Mouse (Mus musculus) hindlimb bud, embryonic 11.5 days (tissue): Measurements from ENCODE around the gene Prpf6.

Experiments used
- DNase-seq: peaks from one replicate; pipeline ENCODE4 v3.0.0-alpha.2; 2012; ENCODE audit warnings: low read depth, low spot score; ENCODE audit errors: extremely low spot score

Gene Prpf6

DNA sequence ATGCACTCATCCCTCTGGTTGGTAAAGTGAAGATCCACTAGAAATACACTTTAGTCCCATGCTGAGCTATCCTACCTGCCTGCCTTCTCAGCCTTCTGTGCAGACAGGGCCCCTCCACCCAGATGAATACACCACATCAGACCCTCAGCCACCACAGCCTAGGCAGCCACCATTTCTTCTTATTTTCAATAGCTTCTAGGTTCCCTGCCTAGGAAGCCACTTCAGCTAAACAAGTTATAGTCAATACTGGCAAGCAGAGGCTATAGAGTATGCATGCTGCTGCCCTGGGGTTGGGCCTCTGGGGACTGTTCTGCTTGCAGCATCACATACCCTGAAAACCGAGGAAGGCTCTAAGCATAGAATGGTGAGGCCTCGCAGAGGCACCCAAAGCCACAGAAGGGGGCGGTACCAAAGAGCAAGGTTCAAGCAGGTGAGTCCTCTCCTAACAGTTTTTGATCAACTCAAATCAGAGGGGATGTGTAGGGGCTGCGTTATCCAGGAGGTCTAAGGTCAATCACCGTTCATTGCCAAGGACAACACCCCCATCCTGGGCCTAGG lies at the start of gene Prpf6:
Prpf6 (plus strand) TSS at position 341 of the 558 bp plus-strand sequence.
- no peak for DNase-seq

DNA sequence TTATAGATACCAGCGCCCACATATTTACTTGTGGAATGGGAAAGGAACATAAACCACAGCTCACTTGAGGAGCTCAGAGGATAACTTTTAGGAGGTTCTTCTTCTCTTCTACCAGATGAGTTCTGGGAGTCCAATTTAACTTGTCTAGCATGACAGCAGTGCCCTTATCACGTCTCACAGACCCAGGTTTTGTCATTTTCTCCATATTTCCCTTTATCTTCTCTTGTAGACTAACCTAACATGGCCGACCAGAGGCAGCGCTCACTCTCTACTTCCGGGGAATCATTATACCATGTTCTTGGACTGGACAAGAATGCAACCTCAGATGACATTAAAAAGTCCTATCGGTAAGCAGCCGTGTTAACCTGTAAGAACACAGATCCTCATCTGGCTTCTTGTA lies 45.5 kb upstream of the Prpf6 start:
- DNase-seq: no peak

DNA sequence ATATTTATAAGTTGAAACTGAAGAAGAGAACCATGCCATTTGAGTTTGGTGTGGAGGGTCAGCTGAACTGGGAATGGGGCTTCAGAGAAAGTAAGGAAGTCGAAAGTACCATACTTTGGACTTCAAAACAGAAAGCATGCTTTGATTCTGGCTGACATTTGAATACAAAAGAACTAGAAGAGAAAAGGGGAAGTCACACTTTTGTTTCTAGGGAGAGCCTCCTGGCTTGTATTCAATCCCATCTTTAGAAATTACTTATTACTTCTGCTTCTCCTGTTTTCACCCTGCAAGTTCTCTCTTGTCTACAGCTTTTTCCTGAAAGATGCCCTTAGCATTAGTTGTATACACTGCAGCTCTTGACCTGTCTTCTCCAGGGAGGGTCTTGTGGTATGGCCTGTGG lies 43.4 kb upstream of the Prpf6 start:
- DNase-seq: no peak

DNA sequence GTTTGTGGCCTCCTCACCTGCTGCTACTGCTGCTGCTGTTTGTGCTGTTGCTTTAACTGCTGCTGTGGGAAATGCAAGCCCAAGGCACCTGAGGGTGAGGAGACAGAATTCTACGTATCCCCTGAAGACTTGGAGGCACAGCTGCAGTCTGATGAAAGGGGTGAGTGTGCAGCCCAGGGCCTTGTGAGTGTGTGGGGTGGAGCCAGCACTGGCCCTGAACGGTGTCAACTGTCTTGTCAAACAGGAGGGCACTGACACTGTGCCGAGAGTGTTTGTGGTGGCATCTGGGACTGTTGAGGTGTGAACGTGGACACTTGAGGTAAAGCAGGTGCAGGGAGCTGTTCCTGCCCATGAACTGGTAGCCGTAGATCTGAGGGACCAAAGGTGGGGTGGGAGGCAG lies 43.0 kb upstream of the Prpf6 start:
- no peak for DNase-seq

DNA sequence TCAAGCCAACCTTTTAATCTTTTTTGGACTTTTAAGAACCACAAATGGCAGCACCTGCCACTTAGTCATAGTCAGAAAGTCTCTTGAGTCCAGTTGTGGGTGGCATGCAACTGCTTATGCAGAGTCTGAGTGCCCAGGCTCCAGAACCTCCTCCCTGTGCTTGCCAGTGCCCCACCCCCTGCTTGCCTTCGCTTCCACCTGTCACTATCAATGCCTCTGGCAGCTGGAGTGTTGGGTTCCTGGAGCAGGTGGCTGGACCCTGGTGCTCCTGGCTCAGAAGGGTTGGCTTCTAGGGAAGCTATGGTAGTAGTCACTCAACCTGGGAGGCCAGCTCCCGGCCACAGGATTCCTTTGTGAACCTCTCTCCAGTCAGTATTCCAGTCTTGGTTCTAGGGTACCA lies 41.4 kb upstream of the Prpf6 start:
- no peak for DNase-seq

DNA sequence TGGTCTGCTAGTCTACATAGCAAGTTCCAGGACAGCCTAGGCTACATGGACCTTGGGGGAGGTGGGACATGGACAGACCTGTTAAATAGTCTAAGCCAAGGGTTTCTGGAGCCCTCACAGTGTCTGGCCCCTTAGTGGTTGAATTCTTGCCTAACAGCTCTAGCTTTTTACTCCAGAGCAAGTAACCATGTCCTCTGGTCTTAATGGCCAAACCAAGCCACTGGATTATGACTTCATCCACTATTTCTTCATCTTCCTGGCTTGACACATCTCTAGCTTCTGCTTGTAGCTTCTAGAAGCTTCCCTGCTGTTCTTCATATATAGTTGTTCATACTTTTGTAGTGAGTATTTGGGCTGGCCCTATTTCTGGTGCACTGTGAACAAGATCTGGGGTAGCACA lies 37.9 kb upstream of the Prpf6 start:
- no peak for DNase-seq

DNA sequence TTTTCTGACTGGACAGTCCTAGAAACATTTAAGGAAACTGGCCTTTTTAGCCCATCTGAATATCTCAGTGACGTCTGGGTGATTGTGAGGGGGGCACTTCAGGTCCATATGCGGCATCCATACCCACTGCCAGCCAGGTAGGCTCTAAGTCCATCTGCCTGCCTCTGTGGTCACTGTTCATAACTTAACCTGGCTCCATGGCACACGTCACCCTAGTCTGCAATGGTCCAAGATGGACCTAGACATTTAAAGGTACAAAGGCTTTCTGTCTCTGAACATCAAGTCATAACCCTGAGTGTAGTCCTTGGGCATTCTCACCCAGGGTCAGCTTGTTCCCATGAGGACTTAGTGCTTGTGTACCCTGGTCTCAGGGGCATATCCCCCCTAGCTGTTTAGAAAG lies 24.3 kb upstream of the Prpf6 start:
- DNase-seq: no peak

DNA sequence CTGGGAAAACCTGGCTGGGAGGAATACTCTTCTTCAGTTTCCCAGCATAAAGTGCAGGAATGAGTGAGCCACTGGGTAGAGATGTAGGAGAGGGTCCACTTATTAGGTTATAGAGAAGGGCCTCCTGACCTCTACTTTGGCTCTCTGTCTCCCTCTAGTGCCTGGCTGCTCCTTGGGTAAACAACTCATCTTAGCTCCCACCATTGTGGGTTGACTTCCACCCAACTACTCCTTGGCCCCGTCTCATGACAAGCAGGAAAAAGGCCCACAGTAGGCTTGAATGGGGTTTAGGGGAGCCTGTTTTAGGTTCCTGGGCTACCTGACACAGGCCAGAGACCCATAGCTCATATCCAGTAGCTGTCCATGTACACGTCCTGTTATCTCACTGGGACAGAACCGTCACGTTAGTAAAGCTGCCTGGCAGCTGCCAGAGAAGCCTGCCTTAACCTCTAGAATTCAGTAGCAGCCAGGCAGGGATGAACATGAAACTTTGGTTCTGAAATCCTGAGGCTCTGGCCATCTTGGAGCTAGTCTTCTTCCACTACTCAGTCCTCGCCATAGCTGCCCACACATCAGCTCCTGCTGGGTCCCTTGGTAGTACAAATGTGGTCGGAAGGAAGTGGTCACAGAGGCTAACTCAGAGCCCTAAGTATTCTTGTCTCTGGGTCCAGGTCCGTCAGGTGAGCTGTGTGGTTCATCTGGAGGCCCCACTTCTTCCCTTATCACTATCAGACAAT lies 23.2 kb upstream of the Prpf6 start:
- no peak for DNase-seq

DNA sequence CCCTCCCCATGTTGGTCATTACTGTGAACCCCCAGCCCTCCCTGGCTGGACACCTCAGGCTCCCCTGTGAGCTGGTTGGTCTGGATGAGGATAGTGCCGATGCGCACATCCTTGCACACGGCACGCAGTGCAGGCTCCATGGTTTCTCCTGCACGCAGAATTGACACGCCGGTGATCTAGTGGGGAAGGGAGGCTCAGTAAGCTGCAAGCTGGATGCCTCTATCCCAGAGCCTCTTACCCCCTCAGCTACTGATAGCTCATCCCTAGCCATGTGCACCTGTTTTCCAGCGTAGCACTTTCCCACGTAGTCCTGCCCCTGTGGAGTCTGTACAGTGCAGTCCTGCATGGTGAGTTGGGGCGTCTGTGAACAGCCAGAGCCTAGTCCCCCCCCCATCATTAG lies 21.8 kb upstream of the Prpf6 start:
- DNase-seq: no peak

DNA sequence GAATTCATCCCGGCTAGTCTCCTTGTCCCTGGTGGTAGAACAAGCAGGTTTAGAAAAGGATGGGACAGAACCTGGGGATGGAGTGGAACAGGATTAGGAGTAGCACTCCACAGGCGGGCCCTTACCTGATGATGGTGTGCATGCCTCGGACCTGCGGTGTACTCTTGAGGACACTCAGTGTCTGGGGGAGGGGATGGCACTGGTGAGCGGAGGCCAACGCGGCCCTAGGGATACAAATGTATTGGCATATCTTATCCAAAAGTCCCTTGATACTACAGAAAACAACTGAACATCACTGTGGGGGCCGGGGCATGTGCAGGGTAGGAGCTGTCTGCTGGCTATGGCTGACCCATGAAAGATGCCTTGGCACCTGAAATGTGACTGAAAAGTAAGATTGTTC lies 21.3 kb upstream of the Prpf6 start:
- no peak for DNase-seq

DNA sequence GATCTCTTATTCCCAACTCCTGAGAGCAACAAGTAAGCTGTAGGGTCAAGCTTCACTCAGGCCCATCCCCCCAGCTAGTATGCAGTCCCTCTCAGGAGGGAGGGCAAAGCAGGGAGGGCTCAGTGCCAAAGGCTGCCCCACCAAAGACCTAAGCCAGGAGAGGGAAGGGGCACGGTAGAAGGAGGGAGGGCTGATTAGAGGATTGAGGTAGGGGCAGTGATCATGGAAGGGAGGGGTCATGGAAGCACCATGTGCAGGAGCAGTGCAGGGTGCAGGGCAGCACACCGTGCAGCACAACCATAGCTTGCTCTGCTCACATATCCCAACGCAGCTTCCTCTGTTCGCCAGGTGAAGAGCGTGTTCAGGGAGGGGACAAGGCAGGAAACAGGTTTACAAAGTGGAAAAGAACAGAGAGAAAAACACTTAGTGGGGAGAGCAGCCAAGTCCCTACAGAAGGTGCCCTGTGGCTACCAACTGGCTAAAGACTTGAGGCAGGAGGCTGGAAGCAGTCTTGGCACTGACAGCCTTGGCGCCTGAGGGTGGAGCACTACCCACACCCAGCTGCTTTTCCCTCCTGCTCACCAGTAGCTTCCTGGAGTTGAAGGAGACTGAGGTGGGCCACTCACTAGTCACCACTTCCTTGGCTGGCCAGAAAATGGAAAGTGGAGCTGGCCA lies 20.6 kb upstream of the Prpf6 start:
- no peak for DNase-seq

DNA sequence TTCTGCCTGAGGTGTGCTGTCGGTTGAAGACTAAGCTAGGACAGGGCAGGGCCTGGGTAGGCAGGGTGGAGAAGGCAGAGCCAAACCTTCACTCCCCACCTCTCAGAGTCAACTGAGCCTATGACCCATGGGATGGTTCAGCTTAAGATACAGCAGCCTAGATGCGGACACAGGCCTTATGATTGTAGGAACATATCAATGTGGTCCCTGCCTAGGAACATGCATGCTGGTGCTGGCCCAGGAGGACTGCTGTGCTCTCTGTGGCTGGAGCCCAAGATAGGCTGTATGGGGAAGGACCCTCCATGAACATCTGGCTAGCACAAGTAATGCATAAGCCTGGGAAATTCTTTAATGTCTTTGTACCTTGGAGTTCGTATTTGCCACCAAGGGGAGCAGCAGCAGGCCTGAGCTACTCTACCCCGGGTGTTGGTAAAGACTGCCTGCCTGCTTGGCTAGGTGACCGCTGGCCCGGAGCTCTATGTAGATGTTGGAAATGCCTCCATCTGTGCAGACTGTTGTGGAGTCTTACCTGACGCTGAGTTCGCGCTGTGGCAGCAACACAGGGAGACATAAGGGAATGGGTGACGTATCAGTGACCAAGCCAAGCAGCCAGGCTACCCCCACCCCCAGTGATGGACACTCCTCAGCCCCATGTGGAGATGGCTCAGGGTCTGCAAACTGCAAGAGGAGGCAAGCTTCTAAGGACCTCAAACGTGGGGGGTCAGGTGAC lies 19.6 kb upstream of the Prpf6 start:
- DNase-seq: no peak

DNA sequence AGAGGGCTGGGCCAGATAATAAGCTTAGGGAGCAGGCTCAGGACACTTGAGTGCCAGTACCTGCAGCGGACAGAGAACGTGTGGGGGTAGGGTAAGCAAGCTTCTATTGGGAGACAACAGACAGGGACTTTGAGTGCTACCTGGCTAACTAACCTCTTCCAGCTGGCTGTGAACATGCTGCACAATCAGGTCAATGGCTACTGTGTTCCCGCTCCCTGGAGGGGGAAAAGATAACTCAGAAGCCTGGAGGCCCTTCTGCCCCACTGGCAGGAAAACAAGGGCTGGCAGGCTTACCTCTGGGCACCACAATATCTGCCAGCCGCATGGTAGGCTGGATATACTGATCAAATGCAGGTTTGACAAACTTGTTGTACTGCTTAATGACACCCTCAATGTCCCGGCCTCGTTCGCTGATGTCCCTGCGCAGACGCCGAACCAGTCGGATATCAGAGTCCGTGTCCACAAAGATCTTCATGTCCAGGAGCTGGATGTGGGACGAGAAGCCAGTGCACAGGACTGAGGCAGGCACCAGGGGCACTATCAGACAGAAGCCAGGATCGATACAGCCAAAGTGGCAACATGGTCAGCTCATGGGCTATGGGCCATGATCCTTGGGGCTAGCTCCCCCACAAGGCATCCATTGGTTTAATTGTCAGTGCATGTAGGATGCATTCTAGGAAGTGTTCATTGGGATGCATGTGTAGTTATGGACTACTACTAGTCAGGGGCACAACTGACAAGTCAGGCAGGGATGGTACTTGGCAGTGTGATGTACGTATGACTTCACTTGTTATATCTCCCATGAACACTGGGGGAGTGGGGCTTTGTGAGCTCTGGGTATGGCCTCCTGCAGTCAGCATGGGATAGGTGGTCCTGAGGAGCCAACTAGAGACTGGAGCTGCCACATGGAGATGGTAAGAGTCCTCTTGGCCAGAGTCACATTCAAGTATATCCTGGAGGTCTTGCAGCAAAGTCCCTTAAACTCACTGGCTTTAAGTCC lies 18.4 kb upstream of the Prpf6 start:
- no peak for DNase-seq

DNA sequence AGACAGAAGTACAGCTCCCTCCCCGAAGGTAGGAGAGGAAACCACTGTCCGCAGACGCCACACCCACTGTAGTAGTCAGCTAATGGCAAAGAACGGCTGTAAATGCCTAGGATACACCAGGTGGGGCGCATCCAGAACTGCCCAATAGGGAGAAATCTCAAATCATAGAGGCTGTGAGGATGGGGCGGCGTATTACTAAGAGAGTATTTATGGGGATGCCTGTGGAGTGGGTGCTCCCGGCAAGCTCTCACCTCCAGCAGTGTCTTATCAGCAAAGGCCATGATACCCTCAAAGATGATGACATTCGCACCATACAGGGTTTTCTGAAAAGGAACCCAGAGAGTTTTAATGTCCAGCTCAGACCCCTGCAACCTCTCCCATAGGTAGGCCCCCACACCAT lies 17.7 kb upstream of the Prpf6 start:
- no peak for DNase-seq

DNA sequence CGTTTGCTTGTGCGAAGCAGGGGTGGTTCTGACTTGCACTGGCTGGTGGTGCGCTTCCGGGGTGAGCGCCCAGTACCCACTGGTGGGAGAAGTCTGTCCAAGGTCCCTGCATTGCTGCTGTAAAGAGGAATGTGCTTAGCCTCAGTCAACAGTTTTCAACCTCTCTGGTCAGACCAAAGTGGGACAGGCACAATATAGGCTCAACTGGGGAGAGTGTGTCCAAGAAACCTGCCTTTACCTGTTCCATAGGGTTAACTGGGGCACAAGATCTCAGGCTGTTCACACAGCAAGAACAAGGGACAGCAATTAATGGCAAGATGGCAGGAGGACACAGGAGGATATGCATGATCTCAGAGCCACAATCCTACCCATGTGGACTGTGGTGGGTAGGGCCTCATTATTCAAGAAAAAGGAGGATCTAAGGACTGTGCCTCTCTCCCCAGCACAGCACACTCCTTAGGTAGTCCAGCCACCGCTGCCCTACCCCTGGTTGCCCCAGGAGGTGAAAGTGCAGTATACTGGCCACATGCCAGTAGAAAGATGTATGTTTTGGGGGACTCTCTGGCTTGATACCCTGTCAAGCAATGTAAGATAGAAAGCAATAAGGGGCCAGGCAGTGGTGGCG lies 16.6 kb upstream of the Prpf6 start:
- no peak for DNase-seq

DNA sequence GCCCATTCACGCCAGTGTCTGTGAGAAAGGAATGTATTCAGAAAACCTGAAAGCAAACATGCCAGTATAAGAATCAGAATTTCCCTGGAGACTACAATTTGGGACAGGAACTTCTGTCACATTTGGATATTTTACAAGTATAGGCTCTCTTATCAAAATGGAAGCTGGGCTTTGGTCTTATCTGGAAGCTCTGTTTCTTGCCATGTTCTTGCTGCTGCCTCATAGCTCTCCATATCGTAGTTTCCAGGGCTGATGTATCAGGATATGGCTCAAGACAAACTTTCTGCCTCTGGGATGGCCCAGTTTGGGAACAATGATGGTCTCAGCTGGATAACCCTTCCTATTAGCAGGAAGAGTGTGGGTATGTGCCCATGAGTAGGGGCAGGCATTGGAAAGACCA lies 15.1 kb upstream of the Prpf6 start:
- DNase-seq: no peak

DNA sequence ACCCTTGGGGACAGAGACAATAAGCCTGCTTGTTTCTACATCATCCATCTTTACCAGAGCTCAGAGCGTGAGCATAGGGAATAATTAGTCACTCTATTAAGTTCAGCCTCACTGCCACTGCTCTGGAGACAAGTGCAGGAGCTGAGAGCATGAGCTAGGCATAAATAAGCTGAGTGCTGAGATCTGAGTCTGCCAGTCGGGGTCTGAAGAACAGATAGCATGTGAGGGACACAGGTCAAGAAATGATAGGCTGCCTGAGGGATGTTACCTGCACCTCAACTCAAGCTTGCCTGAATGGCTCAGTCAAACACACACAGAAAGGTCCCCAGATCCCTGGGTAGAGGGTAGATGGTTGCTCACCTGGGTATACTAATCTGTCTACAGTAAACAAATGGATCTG lies 14.5 kb upstream of the Prpf6 start:
- no peak for DNase-seq

DNA sequence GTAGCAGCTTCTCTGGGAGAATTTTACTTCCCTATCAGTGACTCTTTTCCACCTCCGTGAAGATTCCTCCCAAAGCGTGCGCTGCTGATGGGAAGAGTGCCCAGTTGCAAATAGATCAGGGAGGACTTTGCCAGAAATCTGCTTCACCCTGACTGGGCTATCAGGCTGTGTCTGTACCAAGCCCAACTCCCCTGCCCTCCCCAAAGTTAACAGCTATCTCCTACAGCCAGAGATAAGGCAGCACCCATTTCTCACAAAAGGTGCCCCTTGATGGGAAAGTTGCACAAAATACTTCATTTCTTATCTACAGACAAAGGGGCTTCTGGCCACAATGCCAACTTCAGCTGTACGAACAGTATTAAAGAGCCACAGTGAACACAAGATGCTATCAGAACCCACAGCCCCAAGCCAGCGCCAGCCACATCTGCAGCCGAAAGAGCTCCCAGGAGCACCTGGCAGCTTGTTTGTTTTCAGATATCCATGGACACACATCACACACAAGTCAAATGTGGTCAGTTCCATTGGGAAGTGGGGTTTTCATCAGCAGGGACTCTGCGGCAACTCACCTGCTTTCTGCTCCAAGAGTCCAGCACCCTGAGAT lies 13.6 kb upstream of the Prpf6 start:
- no peak for DNase-seq

DNA sequence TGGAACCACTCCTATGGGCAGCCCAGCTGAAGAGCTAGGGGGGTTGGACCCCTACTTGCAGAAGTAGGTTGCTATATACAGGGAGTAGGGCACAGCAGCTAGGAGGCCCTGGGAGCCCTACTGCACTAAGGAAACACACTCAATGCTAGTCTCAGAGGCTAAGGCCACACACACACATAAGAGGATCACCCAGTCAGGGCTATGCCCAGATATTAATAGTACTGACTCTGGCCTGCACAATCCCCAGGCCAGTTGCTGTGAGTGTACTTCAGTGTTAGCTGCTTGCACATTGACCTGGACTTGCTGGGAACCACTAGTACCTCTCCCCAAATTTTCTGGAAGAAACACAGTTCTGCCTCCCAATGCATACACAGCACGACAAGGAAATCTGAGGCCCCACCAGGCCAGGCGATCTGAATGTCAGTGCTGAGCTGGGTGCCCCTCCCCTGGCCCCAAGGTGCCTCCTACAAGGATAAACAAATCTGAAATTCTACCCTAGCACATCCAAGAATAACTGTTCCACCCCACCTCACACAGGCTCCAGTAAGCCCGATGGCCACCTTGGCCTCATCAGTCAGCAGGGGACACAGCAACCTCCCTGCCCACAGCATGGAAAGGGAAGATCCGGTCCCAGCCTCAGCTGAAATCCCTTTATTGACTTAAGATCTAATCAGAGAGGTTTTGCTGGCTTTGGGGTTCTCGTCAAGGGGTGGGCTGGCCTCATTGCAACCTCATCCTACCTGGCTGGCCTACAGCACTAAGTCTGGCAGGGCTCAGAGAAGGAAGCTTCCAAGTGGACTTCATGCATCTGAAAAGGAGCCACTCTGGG lies 12.7 kb upstream of the Prpf6 start:
- DNase-seq: no peak
